Mouse (Mus musculus): ENCODE data around the gene Ripor2. TPM values are rescaled to one million over a fixed set of nuclear protein-coding genes. Genes with fewer than 3 reads are reported as not detected.
A peak's percentile ranks its signal among the peaks of the same experiment; 100 is the strongest.
"Not testable (repeated sequence)": the region's sequence is repeated elsewhere in the genome, so short reads cannot be mapped to it uniquely, and the experiment has no call there.

The Ripor2 gene
- total RNA-seq, 2 experiments from 2014 or later, result 65.7 to 68.9 TPM

GRCm38 (mm10) chr13:24734502-24734901 is 152.5 kb downstream of the Ripor2 start:
- DNase-seq (ENCODE audit: low spot score in 2 of 2), result no peak
- intact Hi-C loops (cut with DNase I), result no loop called here

GRCm38 (mm10) chr13:24735608-24736131 is 153.7 kb downstream of the Ripor2 start:
- DNase-seq (ENCODE audit: low spot score in 2 of 2), result no peak
- intact Hi-C loops (cut with DNase I), result no loop called here

DNA sequence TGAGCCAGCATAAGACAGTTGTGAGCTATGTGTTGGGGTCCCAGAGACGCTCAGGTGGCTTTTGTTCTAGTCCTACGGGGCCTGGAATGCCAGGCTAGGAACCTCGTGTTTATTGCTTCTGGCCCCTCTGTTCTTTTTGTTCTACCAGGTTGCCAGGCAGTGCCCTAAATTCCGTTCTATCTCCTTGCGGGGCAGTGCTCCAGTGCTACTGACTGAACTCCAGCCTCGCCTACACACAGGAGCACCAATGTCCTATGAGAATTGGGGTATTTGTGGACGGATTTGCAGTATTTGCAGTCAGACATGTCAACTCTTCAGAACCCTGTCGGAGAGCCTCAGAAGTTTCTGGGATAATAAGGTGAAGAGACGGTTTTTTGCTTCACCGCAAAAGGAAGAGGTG is 159.0 kb downstream of the Ripor2 start, which contains the start of gene Armh2:
TSS of gene Armh2 (plus strand) at position 205 of the 400 bp plus-strand sequence.
- intact Hi-C loops (cut with DNase I), result no loop called here
- no peak for DNase-seq (ENCODE audit: low spot score in 2 of 2)

- no peak for DNase-seq (ENCODE audit: low spot score in 2 of 2)
- intact Hi-C loops (cut with DNase I), result no loop called here
Observed at GRCm38 (mm10) chr13:24747823-24748222, 165.8 kb downstream of the Ripor2 start.

- DNase-seq (ENCODE audit: low spot score in 2 of 2), result no peak
- intact Hi-C loops (cut with DNase I), result no loop called here
Observed at GRCm38 (mm10) chr13:24750807-24751206, 168.8 kb downstream of the Ripor2 start.

- DNase-seq (ENCODE audit: low spot score in 2 of 2), result peak in 1 of 2 experiments; percentile 48
- intact Hi-C loops (cut with DNase I), result no loop called here
Observed at GRCm38 (mm10) chr13:24751396-24751795, 169.4 kb downstream of the Ripor2 start.

DNA sequence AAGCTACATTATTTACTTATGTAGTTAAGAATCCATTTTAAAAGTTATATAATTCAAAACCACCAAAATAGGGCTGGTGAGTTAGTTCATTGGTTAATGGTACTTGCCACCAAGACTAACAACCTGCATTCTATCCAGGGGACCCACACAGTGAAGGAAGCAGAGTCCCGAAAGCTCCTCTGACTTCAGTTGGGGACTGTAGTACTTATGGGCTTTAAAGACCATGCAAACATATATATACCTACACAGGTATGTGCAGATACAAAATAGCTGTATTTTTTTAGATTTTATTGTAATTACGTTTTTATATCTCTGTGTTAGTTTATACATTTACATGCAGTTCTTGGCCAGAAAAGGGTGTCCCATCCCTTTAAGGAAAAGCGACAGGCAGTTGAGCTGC is 174.8 kb downstream of the Ripor2 start:
- no peak for DNase-seq (ENCODE audit: low spot score in 2 of 2)
- intact Hi-C loops (cut with DNase I), result no loop called here

- intact Hi-C loops (cut with DNase I), result no loop called here
- no peak for DNase-seq (ENCODE audit: low spot score in 2 of 2)
Observed at GRCm38 (mm10) chr13:24757820-24758564, 176.0 kb downstream of the Ripor2 start.

DNA sequence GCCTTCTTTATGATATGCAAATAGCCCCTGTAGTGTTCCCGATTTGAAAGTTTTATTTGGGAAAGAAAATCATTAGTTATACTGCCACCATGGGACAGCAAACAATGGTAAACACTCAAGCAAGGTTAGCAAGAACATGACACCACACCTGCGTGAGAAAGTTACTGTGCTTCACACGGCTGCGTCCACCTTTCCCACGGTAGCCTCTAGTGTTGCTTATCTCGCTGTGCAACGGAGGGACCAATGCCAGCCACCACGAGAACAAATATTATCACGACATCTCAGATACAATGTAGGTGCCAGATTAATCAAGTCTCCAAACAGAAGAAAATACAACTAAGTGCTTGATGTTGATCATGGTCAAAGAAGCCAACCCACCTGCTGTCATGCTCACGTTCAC is 177.5 kb downstream of the Ripor2 start:
- no peak for DNase-seq (ENCODE audit: low spot score in 2 of 2)
- intact Hi-C loops (cut with DNase I), result no loop called here

GRCm38 (mm10) chr13:24760351-24760870 is 178.4 kb downstream of the Ripor2 start:
- intact Hi-C loops (cut with DNase I), result no loop called here
- no peak for DNase-seq (ENCODE audit: low spot score in 2 of 2)

GRCm38 (mm10) chr13:24761083-24761402 is 179.1 kb downstream of the Ripor2 start:
- intact Hi-C loops (cut with DNase I), result no loop called here
- DNase-seq (ENCODE audit: low spot score in 2 of 2), result no peak

GRCm38 (mm10) chr13:24761403-24762227 is 179.6 kb downstream of the Ripor2 start, which contains the start of gene Gmnn:
Gene Gmnn (minus strand): TSS chr13:24761923.
- DNase-seq (ENCODE audit: low spot score in 2 of 2), result peak; percentile 80 to 81
- intact Hi-C loops (cut with DNase I), result no loop called here

DNA sequence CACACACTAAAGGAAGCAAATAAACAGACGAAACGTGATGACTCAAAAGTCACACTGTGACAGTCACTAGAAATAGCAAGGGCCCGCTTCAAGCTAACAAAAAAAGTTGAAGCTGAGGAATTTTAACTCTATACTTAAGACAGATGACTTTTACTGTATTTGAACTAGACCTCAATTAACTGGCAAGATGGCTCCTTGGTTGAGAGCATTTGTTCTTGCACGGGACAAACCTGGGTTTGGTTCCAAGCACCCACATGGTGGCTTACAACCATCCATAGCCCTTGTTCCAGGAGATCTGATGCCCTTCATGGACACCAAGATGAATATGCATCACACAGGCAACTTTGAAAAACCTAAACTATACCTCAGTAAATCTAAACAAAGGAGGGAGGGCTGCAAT is 180.3 kb downstream of the Ripor2 start:
- DNase-seq (ENCODE audit: low spot score in 2 of 2), result no peak
- intact Hi-C loops (cut with DNase I), result no loop called here

GRCm38 (mm10) chr13:24767809-24768208 is 185.8 kb downstream of the Ripor2 start:
- intact Hi-C loops (cut with DNase I); DNase-seq (ENCODE audit: low spot score in 2 of 2): not testable (repeated sequence)

GRCm38 (mm10) chr13:24771482-24771881 is 189.5 kb downstream of the Ripor2 start:
- intact Hi-C loops (cut with DNase I); DNase-seq (ENCODE audit: low spot score in 2 of 2): not testable (repeated sequence)

DNA sequence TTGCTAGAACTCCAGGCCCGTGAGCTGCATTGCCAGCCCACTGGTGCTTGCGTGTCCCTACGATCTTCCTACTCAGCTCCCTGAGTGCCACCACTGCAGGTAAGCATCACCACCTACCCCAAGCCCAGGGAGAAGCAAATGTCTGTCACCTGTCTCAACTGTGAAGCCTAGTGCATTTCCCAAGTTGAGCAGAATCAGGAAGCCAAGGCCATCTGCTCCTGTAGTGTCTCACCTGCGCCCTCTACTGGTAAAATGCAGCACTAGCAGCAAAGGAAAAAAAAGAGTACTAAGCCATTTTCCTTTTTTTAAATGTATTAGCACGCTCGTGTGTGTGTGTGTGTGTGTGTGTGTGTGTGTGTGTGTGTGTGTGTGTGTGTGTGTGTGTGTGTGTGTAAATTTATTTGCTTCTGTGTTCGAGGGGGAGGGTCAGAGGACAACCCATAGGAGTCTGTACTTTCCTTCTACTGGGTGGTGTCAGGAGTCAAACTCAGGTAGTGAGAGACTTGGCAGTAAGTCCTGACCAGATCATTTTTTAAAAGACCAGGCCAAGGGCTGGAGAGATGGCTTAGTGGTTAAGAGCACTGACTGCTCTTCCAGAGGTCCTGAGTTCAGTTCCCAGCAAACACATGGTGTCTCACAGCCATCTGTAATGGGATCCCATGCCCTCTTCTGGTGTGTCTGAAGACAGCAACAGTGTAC is 194.3 kb downstream of the Ripor2 start:
- DNase-seq (ENCODE audit: low spot score in 2 of 2), result peak; percentile 51 to 63
- intact Hi-C loops (cut with DNase I), result loop anchor here (5.0 kb wide), 1 partner anchor 294 kb away; no protein-coding TSS in a partner anchor

DNA sequence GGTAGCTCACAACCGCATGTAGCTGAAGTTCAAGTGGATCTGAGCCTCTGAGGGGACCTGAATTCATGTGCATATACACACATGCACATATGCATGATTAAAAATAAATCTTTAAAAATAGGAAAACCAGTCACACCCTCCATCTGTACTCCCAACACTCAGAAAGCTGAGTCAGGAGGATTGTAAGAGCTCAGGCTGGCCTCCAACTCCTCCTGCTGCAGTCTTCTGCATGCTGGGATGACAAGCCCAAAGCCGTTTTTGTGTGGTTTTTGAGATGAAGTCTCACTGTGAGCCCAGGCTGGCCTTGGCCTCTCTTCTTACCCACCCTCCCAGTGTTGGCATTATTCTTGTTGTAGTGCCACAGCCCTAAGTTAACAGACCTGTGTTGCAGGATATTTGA is 196.0 kb downstream of the Ripor2 start:
- intact Hi-C loops (cut with DNase I), result loop anchor here (5.0 kb wide), 1 partner anchor 296 kb away; no protein-coding TSS in a partner anchor
- peak in 1 of 2 experiments; percentile 9 for DNase-seq (ENCODE audit: low spot score in 2 of 2)

GRCm38 (mm10) chr13:24778706-24779380 is 196.9 kb downstream of the Ripor2 start:
- no peak for DNase-seq (ENCODE audit: low spot score in 2 of 2)
- intact Hi-C loops (cut with DNase I), result loop anchor here (5.0 kb wide), 1 partner anchor 297 kb away; no protein-coding TSS in a partner anchor

GRCm38 (mm10) chr13:24781916-24782315 is 199.9 kb downstream of the Ripor2 start:
- DNase-seq (ENCODE audit: low spot score in 2 of 2), result no peak
- intact Hi-C loops (cut with DNase I), result no loop called here
